Mouse (Mus musculus): ENCODE results near the gene Gucy2e. TPM values are rescaled to one million over a fixed set of nuclear protein-coding genes. Genes with fewer than 3 reads are reported as not detected.
A peak's percentile ranks its signal among the peaks of the same experiment; 100 is the strongest.

Gucy2e gene
- polyA plus RNA-seq, 1 experiment from 2014 or later = 0.13 TPM

DNA sequence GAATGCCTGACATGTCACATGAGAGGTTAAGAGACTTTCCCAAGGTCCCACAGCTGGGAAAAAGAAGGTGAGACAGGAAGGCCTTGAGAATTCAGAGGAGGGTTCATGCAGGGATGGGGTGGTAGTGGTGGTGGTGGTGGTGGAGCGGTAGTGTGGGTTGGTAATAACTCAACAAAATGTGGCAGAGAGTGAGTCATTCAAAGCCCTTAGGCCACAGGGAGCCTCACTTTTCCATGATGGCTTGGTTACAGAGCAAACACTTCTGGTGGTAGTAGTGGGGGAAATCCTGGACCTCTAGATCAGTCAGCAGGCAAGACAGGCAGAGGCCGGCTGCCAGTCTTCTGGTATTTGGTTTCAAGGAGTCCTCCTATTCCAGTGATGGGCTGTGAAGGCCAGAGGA is 64.2 kb downstream of the Gucy2e start:
- no peaks in the 10 kb centered on the region for H3K36me3 ChIP-seq
- 83% methylated on average over 2 of the region's 2 CpGs for WGBS
- ATAC-seq (replicated peaks; ENCODE audit: insufficient number of reproducible peaks, insufficient read depth, low FRiP score, low read depth) = no peak
- no peaks in the 10 kb centered on the region; the same call in 1 of the 2 replicates for H3K4me1 ChIP-seq (replicated peaks)
- no peak overlapping the region for H3K9ac ChIP-seq
- H3K9me3 ChIP-seq (replicated peaks) = no peaks in the 10 kb centered on the region
- H3K4me3 ChIP-seq = no peak overlapping the region
- no peak overlapping the region for H3K4me2 ChIP-seq
- H3K27ac ChIP-seq = no peak overlapping the region
- 0 out of 2 replicates have a peak, but pooled peaks cover 4% of the 10 kb centered on the region for H3K27me3 ChIP-seq

DNA sequence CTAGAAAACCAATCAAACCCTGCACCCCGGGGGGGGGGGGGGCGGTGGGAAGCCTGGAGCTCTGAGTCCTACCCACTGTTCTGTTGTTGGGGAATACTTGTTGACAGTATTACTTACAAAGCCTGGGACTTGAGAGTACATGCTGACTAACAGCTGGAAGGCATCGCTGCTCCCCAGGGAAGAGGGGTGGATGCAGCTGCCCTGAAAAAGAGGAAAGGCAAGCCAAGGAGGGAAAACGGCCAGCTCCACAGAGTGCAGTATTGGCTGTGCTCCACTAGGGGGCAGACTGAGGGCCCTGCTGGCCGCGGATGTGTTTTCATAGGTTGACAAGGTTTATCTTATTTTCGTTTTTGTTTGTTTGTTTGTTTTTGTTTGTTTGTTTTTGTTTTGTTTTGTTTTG is 65.2 kb downstream of the Gucy2e start:
- H3K9ac ChIP-seq = no peak overlapping the region
- no peaks in the 10 kb centered on the region for H3K36me3 ChIP-seq
- ATAC-seq (replicated peaks; ENCODE audit: insufficient number of reproducible peaks, insufficient read depth, low FRiP score, low read depth) = 0 out of 2 replicates have a peak, but pooled peaks have one; percentile 24
- H3K4me3 ChIP-seq = no peak overlapping the region
- H3K27me3 ChIP-seq = peaks cover 12% of the 10 kb centered on the region; the same call in 1 of the 2 replicates
- no peaks in the 10 kb centered on the region for H3K9me3 ChIP-seq (replicated peaks)
- no peaks in the 10 kb centered on the region; the same call in 1 of the 2 replicates for H3K4me1 ChIP-seq (replicated peaks)
- H3K4me2 ChIP-seq = no peak overlapping the region
- H3K27ac ChIP-seq = no peak overlapping the region
- WGBS = 28% methylated on average over 7 of the region's 7 CpGs

- Histone ChIP-seq H3K4me3 (no peak overlapping the region), H3K27ac (no peak overlapping the region), H3K9me3 (replicated peaks) (no peaks in the 10 kb centered on the region), H3K4me1 (replicated peaks) (no peaks in the 10 kb centered on the region), H3K36me3 (no peaks in the 10 kb centered on the region), H3K27me3 (peaks cover 24% of the 10 kb centered on the region), H3K4me2 (no peak overlapping the region), H3K9ac (no peak overlapping the region)
- 76% methylated on average over 12 of the region's 12 CpGs for WGBS
- ATAC-seq (replicated peaks; ENCODE audit: insufficient number of reproducible peaks, insufficient read depth, low FRiP score, low read depth) = no peak
These were observed 67.5 kb downstream of the Gucy2e start for GRCm38 (mm10) chr11:69169313-69169712.

Other genes starting within 250 kb of the Gucy2e start
- gene Pfas, start 228.6 kb downstream of the Gucy2e start, polyA plus RNA-seq (2015; fragmentation: Nextera tagmentation; extraction: Ambion mirVana) = 14.9 and 18.7 TPM in 2 replicates
- gene Ctc1, start 221.1 kb downstream of the Gucy2e start, polyA plus RNA-seq (2015; fragmentation: Nextera tagmentation; extraction: Ambion mirVana) = 38.3 and 47.5 TPM in 2 replicates
- gene Aurkb, start 191.4 kb downstream of the Gucy2e start, polyA plus RNA-seq (2015; fragmentation: Nextera tagmentation; extraction: Ambion mirVana) = 64.3 and 92.4 TPM in 2 replicates
- 10.5 and 11.7 TPM in 2 replicates for gene Borcs6, start 177.3 kb downstream of the Gucy2e start, polyA plus RNA-seq (2015; fragmentation: Nextera tagmentation; extraction: Ambion mirVana)
- 37.0 and 40.9 TPM in 2 replicates for gene Tmem107, start 166.2 kb downstream of the Gucy2e start, polyA plus RNA-seq (2015; fragmentation: Nextera tagmentation; extraction: Ambion mirVana)
- gene Vamp2, start 148.5 kb downstream of the Gucy2e start, polyA plus RNA-seq (2015; fragmentation: Nextera tagmentation; extraction: Ambion mirVana) = 82.2 and 96.4 TPM in 2 replicates
- gene Per1, start 141.8 kb downstream of the Gucy2e start, polyA plus RNA-seq (2015; fragmentation: Nextera tagmentation; extraction: Ambion mirVana) = 16.1 and 25.2 TPM in 2 replicates
- gene Hes7, start 116.6 kb downstream of the Gucy2e start, polyA plus RNA-seq (2015; fragmentation: Nextera tagmentation; extraction: Ambion mirVana) = 0.52 and 0.57 TPM in 2 replicates
- 0.51 and 0.60 TPM in 2 replicates for gene 9130213A22Rik, start 114.4 kb downstream of the Gucy2e start, polyA plus RNA-seq (2015; fragmentation: Nextera tagmentation; extraction: Ambion mirVana)
- gene Aloxe3, start 111.1 kb downstream of the Gucy2e start, polyA plus RNA-seq (2015; fragmentation: Nextera tagmentation; extraction: Ambion mirVana) = 0.18 and 0.37 TPM in 2 replicates
- 0.05 TPM in 2 replicates for gene Alox12b, start 80.0 kb downstream of the Gucy2e start, polyA plus RNA-seq (2015; fragmentation: Nextera tagmentation; extraction: Ambion mirVana)
- gene Alox8, start 39.2 kb downstream of the Gucy2e start, polyA plus RNA-seq (2015; fragmentation: Nextera tagmentation; extraction: Ambion mirVana) = 1.9 and 2.1 TPM in 2 replicates
- 12.7 and 17.2 TPM in 2 replicates for gene Cntrob, start 86.7 kb upstream of the Gucy2e start, polyA plus RNA-seq (2015; fragmentation: Nextera tagmentation; extraction: Ambion mirVana)
- gene Trappc1, start 86.9 kb upstream of the Gucy2e start, polyA plus RNA-seq (2015; fragmentation: Nextera tagmentation; extraction: Ambion mirVana) = 163 and 164 TPM in 2 replicates
- gene Kcnab3, start 89.2 kb upstream of the Gucy2e start, polyA plus RNA-seq (2015; fragmentation: Nextera tagmentation; extraction: Ambion mirVana) = 0.77 and 1.1 TPM in 2 replicates
- gene Rnf227, start 103.4 kb upstream of the Gucy2e start, polyA plus RNA-seq (2015; fragmentation: Nextera tagmentation; extraction: Ambion mirVana) = 6.6 and 7.3 TPM in 2 replicates
- gene Chd3, start 132.4 kb upstream of the Gucy2e start, polyA plus RNA-seq (2015; fragmentation: Nextera tagmentation; extraction: Ambion mirVana) = 14.2 and 22.9 TPM in 2 replicates
- 129 and 132 TPM in 2 replicates for gene Naa38, start 158.5 kb upstream of the Gucy2e start, polyA plus RNA-seq (2015; fragmentation: Nextera tagmentation; extraction: Ambion mirVana)
- gene Cyb5d1, start 158.6 kb upstream of the Gucy2e start, polyA plus RNA-seq (2015; fragmentation: Nextera tagmentation; extraction: Ambion mirVana) = 20.6 and 24.0 TPM in 2 replicates
- 37.3 and 40.6 TPM in 2 replicates for gene Tmem88, start 161.2 kb upstream of the Gucy2e start, polyA plus RNA-seq (2015; fragmentation: Nextera tagmentation; extraction: Ambion mirVana)
- 18.6 and 19.5 TPM in 2 replicates for gene Kdm6b, start 176.6 kb upstream of the Gucy2e start, polyA plus RNA-seq (2015; fragmentation: Nextera tagmentation; extraction: Ambion mirVana)

All from heart, embryonic 15.5 days (tissue).